Mouse (Mus musculus) gastrocnemius, adult 2 months (tissue): Measurements from ENCODE around the gene Cybc1. TPM values are rescaled to one million over a fixed set of nuclear protein-coding genes. Genes with fewer than 3 reads are reported as not detected.

Experiments
- DNase-seq: peaks from one replicate; pipeline ENCODE4 v3.0.0; 2022
- H3K27ac ChIP-seq: fragments of 200-600 bp; 2 replicates; pipeline ENCODE4 v1.8.1; 2022; ENCODE audit warnings: mild to moderate bottlenecking
- H3K4me3 ChIP-seq: fragments of 200-600 bp; 2 replicates; pipeline ENCODE4 v1.8.1; 2022; ENCODE audit warnings: mild to moderate bottlenecking, moderate library complexity
- CTCF ChIP-seq: fragments of 200-600 bp; IDR thresholded peaks from 2 replicates; pipeline ENCODE4 v1.8.1; 2022; ENCODE audit warnings: antibody characterized with exemption, mild to moderate bottlenecking, moderate library complexity
- intact Hi-C: fragments of 180-260 bp; cut with DNase I; formaldehyde crosslinking; loops from one replicate; pipeline ENCODE4 v1.15.1; 2025
- total RNA-seq, 2 experiments: library from RNA; stranded (reverse); gene quantifications; 2 replicates each; pipeline ENCODE4 v1.2.3; 2021

The Cybc1 gene
- total RNA-seq, 2 experiments from 2014 or later = 3.3 to 3.6 TPM

DNA sequence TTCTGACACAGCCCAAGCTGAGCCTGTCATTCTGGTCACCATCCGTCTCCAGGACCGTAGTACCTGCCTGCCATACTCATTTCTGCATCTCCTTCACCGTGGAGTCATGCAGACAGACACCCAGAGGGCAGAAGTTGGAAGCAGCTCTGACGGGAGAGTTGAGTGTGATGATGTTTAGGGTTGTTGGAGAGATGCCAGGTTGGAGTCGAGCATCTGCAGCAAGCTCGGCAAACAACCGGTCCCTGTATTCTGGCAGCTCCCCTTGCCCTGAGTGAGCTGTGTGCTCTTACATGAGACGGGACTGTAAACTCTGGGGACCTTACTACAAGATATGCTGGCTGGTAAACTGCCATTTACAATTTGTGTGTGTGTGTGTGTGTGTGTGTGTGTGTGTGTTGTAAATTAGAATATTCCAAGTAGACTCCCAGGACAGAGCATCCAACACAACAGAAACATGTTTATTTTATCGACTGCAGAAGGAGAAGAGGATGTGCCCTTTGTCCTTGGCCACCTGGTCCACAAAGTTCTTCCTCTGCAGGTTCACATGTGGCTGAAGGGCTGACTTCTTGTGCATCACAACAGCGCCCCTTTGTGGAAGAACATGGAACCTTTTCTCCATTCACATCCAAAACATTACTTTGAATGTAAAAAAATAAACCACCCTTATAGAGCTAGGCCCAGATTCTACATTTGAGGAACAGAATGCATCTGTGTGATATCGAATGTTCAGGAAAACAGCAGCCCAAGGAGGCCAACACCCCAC lies 27.5 kb downstream of the Cybc1 start:
- TF ChIP-seq CTCF = peak; percentile 72
- peak; percentile 52 for DNase-seq
- intact Hi-C loops = loop anchor here (5.0 kb wide), 2 partner anchors 149 to 184 kb away; no protein-coding TSS in a partner anchor
- H3K27ac ChIP-seq = no peak overlapping the region
- H3K4me3 ChIP-seq = no peak overlapping the region

DNA sequence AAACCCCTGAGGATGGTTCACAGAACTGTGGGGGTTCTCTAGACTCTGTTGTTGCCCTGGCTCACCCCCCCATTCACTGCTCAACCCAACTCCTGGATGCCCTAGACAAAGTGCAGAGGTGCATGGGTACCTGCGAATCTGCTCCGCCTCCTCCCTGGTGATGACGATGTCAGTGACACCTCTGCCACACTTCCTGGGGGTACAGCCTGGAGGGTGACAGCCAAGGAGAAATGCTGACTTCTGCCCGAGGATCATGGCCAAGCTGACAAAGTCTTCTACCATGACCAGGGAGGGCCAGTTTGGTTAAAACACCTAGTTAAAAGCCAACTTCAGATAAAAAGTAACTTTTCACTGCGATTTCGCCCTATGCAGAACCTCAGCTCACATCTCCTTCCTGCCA lies 28.3 kb downstream of the Cybc1 start:
- TF ChIP-seq CTCF = no peak
- intact Hi-C loops = loop anchor here (5.0 kb wide), 2 partner anchors 148 to 183 kb away; no protein-coding TSS in a partner anchor
- no peak for DNase-seq
- Histone ChIP-seq H3K4me3 (no peak overlapping the region), H3K27ac (no peak overlapping the region)

DNA sequence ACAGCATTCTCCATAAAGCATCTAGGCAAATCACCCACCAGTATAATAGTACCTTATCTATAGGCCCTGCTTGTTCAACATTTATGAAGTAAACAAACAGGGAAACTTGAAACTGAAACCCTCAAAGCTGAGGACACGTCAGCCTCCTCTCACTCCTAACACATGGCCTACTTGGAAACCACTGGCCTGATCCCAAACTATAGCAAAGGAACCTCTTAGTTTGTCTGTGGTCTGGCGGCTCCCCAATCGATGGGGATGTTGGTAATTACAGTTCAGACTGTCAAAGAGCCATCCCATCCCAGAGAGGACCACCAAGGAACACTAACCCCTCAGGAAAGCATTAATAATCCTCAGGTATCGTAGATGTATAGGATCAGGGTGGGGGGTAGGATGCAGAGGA lies 29.3 kb downstream of the Cybc1 start:
- no peak overlapping the region for H3K27ac ChIP-seq
- no peak for TF ChIP-seq CTCF
- intact Hi-C loops = loop anchor here (5.0 kb wide), 2 partner anchors 148 to 183 kb away; no protein-coding TSS in a partner anchor
- H3K4me3 ChIP-seq = no peak overlapping the region
- no peak for DNase-seq

DNA sequence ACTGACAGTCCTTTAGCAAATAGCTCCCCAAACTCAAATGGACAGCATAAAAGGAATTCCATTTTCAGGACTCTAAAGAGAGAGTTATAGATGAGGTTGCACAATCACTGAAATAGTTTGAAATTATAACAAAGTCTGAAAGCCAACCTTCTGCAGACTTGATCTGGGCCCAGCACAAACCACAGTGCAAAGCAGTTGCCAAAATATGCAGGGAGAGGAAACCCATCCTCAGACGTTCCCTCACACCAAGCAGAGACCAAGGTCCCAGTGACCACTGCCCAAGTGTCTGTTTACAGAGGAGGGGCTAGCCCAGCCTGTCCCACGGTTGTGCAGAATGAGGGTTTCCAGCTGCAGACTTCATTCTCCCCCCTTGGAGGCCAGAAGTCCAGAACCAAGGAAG lies 30.5 kb downstream of the Cybc1 start:
- intact Hi-C loops = no loop called here
- H3K4me3 ChIP-seq = no peak overlapping the region
- DNase-seq = no peak
- H3K27ac ChIP-seq = no peak overlapping the region
- TF ChIP-seq CTCF = no peak

DNA sequence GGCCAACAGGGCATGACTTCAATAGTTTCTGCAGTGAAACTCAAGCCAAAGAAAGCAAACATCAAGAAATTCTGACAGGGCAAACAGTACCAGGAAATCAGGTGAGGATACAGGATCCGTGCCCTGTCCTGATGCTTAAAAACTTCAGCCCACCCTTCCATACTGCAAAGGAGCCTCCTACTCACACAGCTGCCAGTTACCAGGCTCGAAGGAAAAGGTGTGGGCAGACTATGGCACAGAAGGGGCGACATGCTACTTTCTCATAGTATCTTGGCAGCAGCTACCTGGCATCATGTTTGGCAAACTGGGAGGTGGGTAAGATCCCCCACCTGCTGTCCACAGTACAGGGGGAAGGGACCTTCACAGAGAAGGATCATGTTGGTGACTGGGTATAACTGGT lies 35.7 kb downstream of the Cybc1 start:
- no peak overlapping the region for H3K4me3 ChIP-seq
- no peak overlapping the region for H3K27ac ChIP-seq
- no peak for TF ChIP-seq CTCF
- no peak for DNase-seq
- intact Hi-C loops = no loop called here

DNA sequence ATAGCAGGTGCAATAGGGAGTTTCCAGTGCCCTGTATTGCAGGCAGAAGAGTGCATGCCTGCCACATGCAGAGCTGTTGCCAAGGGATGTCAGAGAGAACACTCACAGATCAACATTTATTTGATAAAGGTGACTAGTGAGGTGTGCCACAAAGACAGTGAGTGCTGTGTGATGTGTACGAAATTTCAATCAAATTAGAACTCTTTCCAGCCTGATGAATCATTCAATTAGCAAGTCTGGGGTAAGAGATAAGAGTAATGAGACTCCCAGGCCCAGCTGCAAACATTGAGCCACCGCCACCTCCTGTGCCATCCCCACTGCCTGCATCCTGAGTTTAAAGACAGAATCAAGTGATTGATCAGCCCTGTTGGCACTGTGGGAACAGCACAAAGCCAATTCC lies 36.4 kb downstream of the Cybc1 start:
- Histone ChIP-seq H3K4me3 (no peak overlapping the region), H3K27ac (no peak overlapping the region)
- TF ChIP-seq CTCF = no peak
- no peak for DNase-seq
- intact Hi-C loops = no loop called here

DNA sequence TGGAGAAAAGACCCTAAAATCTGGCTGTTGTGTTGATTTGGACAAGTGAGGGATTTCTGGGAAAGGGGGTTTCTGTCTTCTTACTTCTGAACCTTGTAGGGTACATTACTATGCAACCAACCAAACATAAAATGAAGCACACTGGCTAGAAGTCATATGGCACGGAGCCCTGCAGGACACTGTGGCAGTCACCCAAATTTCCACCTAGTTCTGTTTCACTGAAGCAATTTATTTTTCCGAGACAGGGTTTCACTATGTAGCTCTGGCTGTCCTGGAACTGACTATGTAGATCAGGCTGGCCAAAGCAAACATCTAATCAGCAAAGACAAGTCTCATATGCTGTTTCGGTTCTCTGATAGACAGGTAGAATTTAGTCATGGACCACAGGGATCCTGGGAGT lies 39.4 kb downstream of the Cybc1 start:
- H3K4me3 ChIP-seq = no peak overlapping the region
- peak overlapping the region; percentile 35 for H3K27ac ChIP-seq
- DNase-seq = peak; percentile 63
- no peak for TF ChIP-seq CTCF
- intact Hi-C loops = no loop called here

DNA sequence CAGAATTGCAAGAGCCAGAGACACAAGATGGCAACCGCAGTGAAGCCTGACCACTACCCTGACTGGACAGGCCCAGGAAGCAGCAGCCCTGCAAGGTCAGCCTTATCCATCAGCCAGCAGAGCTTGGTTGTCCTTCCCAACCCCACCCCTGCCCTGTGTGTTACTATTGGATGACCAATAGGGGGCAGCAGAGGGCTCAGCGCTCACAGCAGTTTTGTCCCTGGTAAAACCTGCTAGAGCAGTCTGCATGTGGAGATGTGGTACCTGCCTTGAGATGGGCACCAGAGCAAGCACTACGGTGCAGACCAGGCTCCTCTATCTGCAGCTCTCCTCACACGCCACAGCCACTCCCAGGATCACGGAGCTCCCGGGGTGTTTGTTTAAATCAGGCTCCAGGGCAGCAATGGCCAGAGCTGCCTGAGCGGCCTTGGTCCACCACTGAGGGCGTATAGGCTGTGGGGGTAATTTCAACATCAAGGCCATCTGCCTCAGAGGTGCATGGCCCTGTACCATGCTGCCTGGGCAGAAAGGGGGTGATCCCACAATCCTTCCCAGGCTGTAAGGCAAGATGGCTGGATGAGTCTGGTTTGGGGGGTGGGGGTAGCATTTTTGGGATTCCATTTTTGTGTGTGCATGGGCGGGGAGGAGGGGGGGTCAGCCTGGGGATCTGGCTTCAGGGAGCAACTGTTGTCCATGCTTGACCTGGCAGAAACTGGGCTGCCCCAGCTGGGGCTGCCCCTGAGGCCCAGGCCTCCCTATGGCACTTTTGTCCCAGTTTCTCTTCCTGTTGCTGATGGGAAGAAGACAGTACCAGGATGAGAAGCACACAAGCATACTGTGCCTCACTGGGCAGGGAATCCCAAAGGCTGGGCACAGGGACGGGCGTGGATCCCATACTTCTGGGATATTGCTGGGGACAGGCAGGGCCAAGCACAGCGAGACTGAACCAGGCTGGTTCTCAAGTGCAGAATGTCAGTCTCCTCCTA lies 52.5 kb downstream of the Cybc1 start:
- intact Hi-C loops = no loop called here
- DNase-seq = peak; percentile 65
- Histone ChIP-seq H3K27ac (no peak overlapping the region; the same call in 1 of the 2 replicates), H3K4me3 (no peak overlapping the region)
- TF ChIP-seq CTCF = peak; percentile 83

DNA sequence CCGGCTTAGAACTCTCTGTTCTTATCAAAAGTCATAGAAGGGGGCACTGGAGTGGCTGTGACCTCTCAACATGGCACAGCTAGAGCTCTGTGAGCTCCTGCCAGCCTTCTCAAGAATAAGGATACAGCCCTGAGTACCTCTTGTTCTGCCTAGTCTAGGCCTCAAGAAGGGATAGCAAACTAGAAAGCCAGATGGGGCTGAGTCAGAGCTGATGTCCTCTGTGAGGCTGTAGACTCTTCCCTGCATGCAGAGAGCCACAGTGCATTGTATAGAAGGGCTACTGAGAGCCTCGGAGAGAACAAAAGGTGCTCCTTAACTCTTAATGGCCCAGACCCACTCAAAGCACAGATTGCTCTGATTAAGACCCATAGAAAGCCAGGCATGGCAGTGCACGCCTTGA lies 54.9 kb downstream of the Cybc1 start:
- TF ChIP-seq CTCF = no peak
- no peak for DNase-seq
- Histone ChIP-seq H3K4me3 (no peak overlapping the region), H3K27ac (peak overlapping the region; percentile 71)
- intact Hi-C loops = no loop called here

DNA sequence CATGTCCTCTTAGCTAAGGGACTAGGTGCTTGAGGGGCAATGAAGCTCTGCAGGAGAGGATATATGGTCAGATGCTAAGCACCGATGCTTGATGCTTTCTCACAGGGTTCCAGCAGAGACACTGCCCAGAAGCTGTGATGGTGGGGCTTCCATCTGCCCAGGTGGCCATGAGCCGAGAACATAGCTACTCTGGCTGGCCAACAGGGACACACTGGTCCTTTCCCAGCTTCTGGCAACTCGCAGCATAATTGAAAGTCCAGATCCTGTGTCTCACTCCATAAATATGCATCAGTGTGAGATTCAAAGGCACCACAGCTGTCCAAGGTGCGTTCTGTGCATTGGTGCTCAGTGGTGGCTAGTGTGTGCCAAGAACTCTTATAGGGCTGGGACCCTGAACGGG lies 55.9 kb downstream of the Cybc1 start:
- TF ChIP-seq CTCF = no peak
- H3K27ac ChIP-seq = peak overlapping the region; percentile 71
- intact Hi-C loops = no loop called here
- DNase-seq = peak; percentile 73
- H3K4me3 ChIP-seq = no peak overlapping the region

Other genes with a start within 250 kb of the Cybc1 start
- gene Csnk1d, start 238.0 kb downstream of the Cybc1 start, total RNA-seq = 10 to 100 TPM; 50.0 to 53.7 TPM
- gene Cd7, start 189.9 kb downstream of the Cybc1 start, total RNA-seq = not detected
- gene Sectm1b, start 165.8 kb downstream of the Cybc1 start, total RNA-seq = not detected
- not detected for gene Sectm1a, start 148.1 kb downstream of the Cybc1 start, total RNA-seq
- gene Tex19.2, start 110.6 kb downstream of the Cybc1 start, total RNA-seq = not detected
- gene Tex19.1, start 83.2 kb downstream of the Cybc1 start, total RNA-seq = not detected
- gene Uts2r, start 69.1 kb downstream of the Cybc1 start, total RNA-seq = 1 to 10 TPM; 1.4 to 3.1 TPM
- 1 to 10 TPM; 7.5 to 9.6 TPM for gene Hexdc, start 24.9 kb downstream of the Cybc1 start, total RNA-seq
- gene Ogfod3, start 24.6 kb downstream of the Cybc1 start, total RNA-seq = 10 to 100 TPM; 11.4 to 14.1 TPM
- 100 to 1,000 TPM; 106 to 133 TPM for gene Narf, start 7.9 kb upstream of the Cybc1 start, total RNA-seq
- gene Foxk2, start 30.7 kb upstream of the Cybc1 start, total RNA-seq = 10 to 100 TPM; 30.1 to 32.9 TPM
- 10 to 100 TPM; 21.1 to 21.6 TPM for gene Wdr45b, start 125.1 kb upstream of the Cybc1 start, total RNA-seq
- 10 to 100 TPM in 1 of 2 experiments, 1 to 10 TPM in 1; 9.9 to 11.8 TPM for gene Rab40b, start 158.9 kb upstream of the Cybc1 start, total RNA-seq
- 1 to 10 TPM; 3.7 to 4.8 TPM for gene Fn3krp, start 192.1 kb upstream of the Cybc1 start, total RNA-seq
- 10 to 100 TPM; 17.6 to 20.6 TPM for gene Fn3k, start 205.6 kb upstream of the Cybc1 start, total RNA-seq
- gene Tbcd, start 222.6 kb upstream of the Cybc1 start, total RNA-seq = 10 to 100 TPM; 13.8 to 14.8 TPM